ENCODE assay signal across 18 mouse cellular contexts in the genomic region with DNA sequence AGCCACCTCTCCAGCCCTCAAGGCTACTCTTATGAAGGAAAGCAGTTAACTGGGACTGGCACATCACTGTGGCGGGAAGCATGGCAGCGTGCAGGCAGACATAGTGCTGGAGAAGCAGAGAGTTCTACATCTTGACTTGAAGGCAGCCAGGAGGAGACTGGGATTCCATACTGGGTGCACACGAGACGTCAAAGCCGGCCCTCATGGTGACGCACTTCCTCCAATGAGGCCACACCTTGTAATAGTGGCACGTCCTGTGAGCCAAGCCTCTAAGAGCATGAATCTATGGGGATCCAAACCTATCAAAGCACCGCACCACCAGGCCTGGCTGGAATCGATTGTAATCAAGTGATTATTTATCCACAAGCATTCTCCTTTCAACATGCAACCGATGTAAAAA.
"Had no signal": no experiment of that assay in that cellular context is flagged by ENCODE, and none has a peak within 500 bp of the region (broad histone marks: within the 10 kb centered on the region; RNA-seq: fewer than 3 reads in every experiment).

No protein-coding gene starts in this region.

- H3K9me3 ChIP-seq: liver, embryonic 15.5 days; lung, embryonic 15.5 days; midbrain, embryonic 13.5 days; midbrain, embryonic 15.5 days; neural tube, embryonic 12.5 days had no signal

- H3K4me3 ChIP-seq: liver, embryonic 15.5 days; lung, embryonic 15.5 days; midbrain, embryonic 13.5 days; midbrain, embryonic 15.5 days; neural tube, embryonic 12.5 days had no signal

- ATAC-seq: liver, postnatal 0 days; lung, postnatal 0 days; midbrain, embryonic 13.5 days; midbrain, embryonic 15.5 days had no signal

- DNase-seq: liver, postnatal 0 days; lung, adult 2 months; lung, postnatal 14 days; lung, postnatal 36 days; retina, postnatal 1 day; right cerebral cortex, adult 18-20 months; right cerebral cortex, postnatal 25 days; right cerebral cortex, postnatal 4 days; spleen, adult 18-20 months; thymus, adult 18-20 months; thymus, postnatal 14 days; thymus, postnatal 36 days had no signal

- H3K36me3 ChIP-seq: liver, embryonic 15.5 days; lung, embryonic 15.5 days; midbrain, embryonic 13.5 days; midbrain, embryonic 15.5 days; neural tube, embryonic 12.5 days had no signal

- H3K27me3 ChIP-seq: lung, embryonic 15.5 days; midbrain, embryonic 13.5 days; midbrain, embryonic 15.5 days; neural tube, embryonic 12.5 days had no signal
